Mouse (Mus musculus) testis, adult 2 months (tissue): ENCODE data around the gene Ptgir.

Experiments
- CTCF ChIP-seq: fragments of 200-500 bp; IDR thresholded peaks from 2 replicates; pipeline ENCODE4 v1.5.1; 2012; ENCODE audit warnings: low read depth, mild to moderate bottlenecking, inconsistent platforms, low read length, moderate library complexity; ENCODE audit not compliant: control insufficient read depth, insufficient read depth, insufficient replicate concordance
- POLR2A ChIP-seq: fragments of 200-500 bp; IDR thresholded peaks from 2 replicates; pipeline ENCODE4 v1.6.1; 2012; ENCODE audit warnings: low read depth, mild to moderate bottlenecking, inconsistent platforms, low read length, moderate library complexity; ENCODE audit not compliant: control insufficient read depth

DNA sequence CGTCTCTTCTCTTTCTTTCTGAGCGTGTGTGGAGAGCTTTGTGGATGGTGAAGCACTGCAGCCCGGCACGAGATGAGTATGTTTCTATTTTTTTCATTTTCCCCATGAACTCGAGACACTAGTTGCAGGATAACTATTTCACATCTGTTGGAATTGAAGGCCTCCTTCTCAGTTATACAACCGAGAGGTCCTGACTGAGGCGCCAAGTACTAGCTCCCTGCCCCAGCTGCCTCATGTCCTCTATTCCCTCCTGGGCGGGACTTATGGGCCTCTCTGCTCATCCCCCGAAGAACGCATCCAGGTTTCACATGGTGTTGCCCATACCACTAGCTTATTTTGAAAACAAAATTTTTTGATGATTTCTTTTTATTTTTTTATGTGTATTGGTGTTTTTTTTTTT, 10.8 kb upstream of the Ptgir start:
- TF ChIP-seq POLR2A: no peak
- no peak for TF ChIP-seq CTCF
